Mouse (Mus musculus): ENCODE measurements at regions not wholly inside any gene's neighbourhood (a gene's known extent, or its start where the extent isn't known, plus 50 kb on each side); places are given as distances from the start of the nearest gene placed in this dataset.

DNA sequence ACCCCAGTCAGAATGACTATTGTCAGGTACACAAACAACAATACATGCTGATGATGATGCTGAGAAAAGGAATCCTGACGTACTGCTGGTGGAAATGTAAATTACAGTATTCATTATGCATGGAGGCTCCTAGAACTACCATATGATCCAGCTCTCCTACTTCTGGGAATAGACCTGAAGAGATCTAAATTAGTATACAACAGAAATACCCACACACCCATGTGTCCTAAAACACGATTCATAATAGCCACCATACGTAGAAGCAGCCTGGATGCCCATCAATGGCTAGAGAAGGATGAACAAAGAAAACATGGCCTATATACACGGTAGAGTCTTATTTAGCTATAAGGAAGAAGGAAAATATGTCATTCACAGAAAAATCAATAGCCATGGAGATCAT is 82.3 kb upstream of the Ttc14 start:
- Histone ChIP-seq H3K4me3 (ENCODE audit: insufficient read depth, poor library complexity, severe bottlenecking) (no peak overlapping the region), H3ac (ENCODE audit: control insufficient read depth, insufficient read length, low read depth) (no peak overlapping the region), H3K36me3 (ENCODE audit: control insufficient read depth, insufficient read depth) (no peaks in the 10 kb centered on the region), H3K27me3 (ENCODE audit: control insufficient read depth, insufficient read depth, insufficient read length) (no peaks in the 10 kb centered on the region), H3K79me3 (ENCODE audit: low read depth) (no peaks in the 10 kb centered on the region), H3K79me2 (ENCODE audit: control insufficient read depth, insufficient read depth) (no peaks in the 10 kb centered on the region)
- no peak for TF ChIP-seq MAX (IDR thresholded peaks at IDR 0.05)

DNA sequence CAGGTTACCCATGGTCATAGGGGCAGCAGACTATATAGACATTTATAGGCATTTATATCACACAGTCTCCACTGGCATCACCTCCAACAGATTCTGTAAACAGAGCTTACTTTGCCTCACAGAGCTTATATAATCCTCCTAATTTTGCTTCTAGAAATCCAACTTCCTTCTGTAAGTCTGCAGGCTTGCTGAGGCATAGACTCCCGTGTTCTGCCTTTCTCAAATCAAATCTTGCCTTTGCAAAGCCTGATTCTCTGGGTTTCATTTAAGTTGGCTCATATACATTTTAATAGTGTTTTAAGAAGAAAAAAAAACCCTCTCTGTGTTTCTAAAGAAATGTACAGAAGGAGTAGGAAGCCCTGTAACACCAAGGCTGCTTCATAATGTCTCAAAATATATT is 71.7 kb upstream of the Ttc14 start:
- Histone ChIP-seq H3K4me3 (ENCODE audit: insufficient read depth, poor library complexity, severe bottlenecking) (no peak overlapping the region), H3K79me3 (ENCODE audit: low read depth) (no peaks in the 10 kb centered on the region), H3K36me3 (ENCODE audit: control insufficient read depth, insufficient read depth) (no peaks in the 10 kb centered on the region), H3K27me3 (ENCODE audit: control insufficient read depth, insufficient read depth, insufficient read length) (no peaks in the 10 kb centered on the region), H3ac (ENCODE audit: control insufficient read depth, insufficient read length, low read depth) (no peak overlapping the region), H3K79me2 (ENCODE audit: control insufficient read depth, insufficient read depth) (no peaks in the 10 kb centered on the region)
- TF ChIP-seq CEBPB (IDR thresholded peaks at IDR 0.05; ENCODE audit: low read depth) (no peak), CTCF (IDR thresholded peaks at IDR 0.05; ENCODE audit: control insufficient read depth, insufficient read depth, insufficient read length) (no peak), MYOG (IDR thresholded peaks at IDR 0.05; ENCODE audit: control insufficient read depth, extremely low read depth, insufficient read length) (no peak), FOSL1 (IDR thresholded peaks at IDR 0.05; ENCODE audit: insufficient read depth, low read length, poor library complexity, severe bottlenecking) (no peak), USF1 (IDR thresholded peaks at IDR 0.05; ENCODE audit: low read depth) (no peak), MYOD1 (IDR thresholded peaks at IDR 0.05; ENCODE audit: control insufficient read depth, insufficient read length, low read depth) (no peak), MAX (IDR thresholded peaks at IDR 0.05) (no peak)

DNA sequence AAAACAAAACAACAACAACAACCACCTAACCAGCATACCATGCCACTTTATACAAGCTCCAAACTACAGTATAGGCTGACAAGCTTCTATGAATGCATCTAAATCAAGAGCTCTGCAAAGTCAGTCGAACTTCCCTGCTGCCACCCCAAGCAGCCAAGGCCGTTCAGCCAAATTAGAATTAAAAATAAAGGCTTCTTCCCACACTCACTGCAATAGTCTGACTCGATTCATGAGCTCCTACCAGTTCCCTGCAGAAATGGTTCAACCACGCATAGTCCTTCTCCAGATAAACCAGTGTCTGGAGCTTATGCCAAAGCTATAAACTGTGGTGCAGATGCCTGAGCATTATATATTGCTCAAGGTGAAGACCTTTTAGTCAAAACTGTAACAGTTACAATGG is 69.3 kb upstream of the Ttc14 start:
- H3K36me3 ChIP-seq (ENCODE audit: control insufficient read depth, insufficient read depth) = no peaks in the 10 kb centered on the region
- TF ChIP-seq CTCF (IDR thresholded peaks at IDR 0.05; ENCODE audit: control insufficient read depth, insufficient read depth, insufficient read length) = no peak
- no peak for TF ChIP-seq CEBPB (IDR thresholded peaks at IDR 0.05; ENCODE audit: low read depth)
- TF ChIP-seq MYOG (IDR thresholded peaks at IDR 0.05; ENCODE audit: control insufficient read depth, extremely low read depth, insufficient read length) = no peak
- no peak for TF ChIP-seq USF1 (IDR thresholded peaks at IDR 0.05; ENCODE audit: low read depth)
- no peak for TF ChIP-seq MAX (IDR thresholded peaks at IDR 0.05)
- TF ChIP-seq FOSL1 (IDR thresholded peaks at IDR 0.05; ENCODE audit: insufficient read depth, low read length, poor library complexity, severe bottlenecking) = no peak

DNA sequence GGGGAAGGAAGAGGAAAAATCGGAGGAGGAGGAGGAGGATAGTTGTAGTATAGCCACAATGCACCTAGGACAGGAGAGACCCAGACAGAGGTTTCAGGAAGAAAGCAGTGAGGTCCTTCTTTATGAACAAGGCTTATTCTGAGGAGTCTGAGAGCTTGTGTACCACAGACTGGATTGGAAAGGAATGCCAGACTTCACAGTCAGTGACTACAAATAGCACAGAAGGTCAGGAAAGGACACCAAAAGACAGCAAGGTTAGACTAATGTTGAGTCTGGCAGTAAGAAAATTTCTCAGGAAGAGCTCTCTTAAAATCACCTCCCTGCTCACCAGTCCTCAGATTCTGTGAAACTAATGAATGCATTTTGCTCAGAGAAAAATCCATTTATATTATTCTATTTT is 62.1 kb upstream of the Ttc14 start:
- Histone ChIP-seq H3ac (ENCODE audit: control insufficient read depth, insufficient read length, low read depth) (no peak overlapping the region), H3K27me3 (ENCODE audit: control insufficient read depth, insufficient read depth, insufficient read length) (no peaks in the 10 kb centered on the region), H3K4me3 (ENCODE audit: insufficient read depth, poor library complexity, severe bottlenecking) (no peak overlapping the region), H3K79me2 (ENCODE audit: control insufficient read depth, insufficient read depth) (no peaks in the 10 kb centered on the region), H3K79me3 (ENCODE audit: low read depth) (no peaks in the 10 kb centered on the region), H3K36me3 (ENCODE audit: control insufficient read depth, insufficient read depth) (no peaks in the 10 kb centered on the region)
- TF ChIP-seq USF1 (IDR thresholded peaks at IDR 0.05; ENCODE audit: low read depth) (no peak), FOSL1 (IDR thresholded peaks at IDR 0.05; ENCODE audit: insufficient read depth, low read length, poor library complexity, severe bottlenecking) (no peak), CTCF (IDR thresholded peaks at IDR 0.05; ENCODE audit: control insufficient read depth, insufficient read depth, insufficient read length) (no peak), MYOD1 (IDR thresholded peaks at IDR 0.05; ENCODE audit: control insufficient read depth, insufficient read length, low read depth) (no peak), MAX (IDR thresholded peaks at IDR 0.05) (no peak), CEBPB (IDR thresholded peaks at IDR 0.05; ENCODE audit: low read depth) (no peak), MYOG (IDR thresholded peaks at IDR 0.05; ENCODE audit: control insufficient read depth, extremely low read depth, insufficient read length) (no peak)

More for the DNA sequence above, 69.3 kb upstream of the Ttc14 start:
- no peak overlapping the region for H3K4me3 ChIP-seq (ENCODE audit: insufficient read depth, poor library complexity, severe bottlenecking)
- no peaks in the 10 kb centered on the region for H3K27me3 ChIP-seq (ENCODE audit: control insufficient read depth, insufficient read depth, insufficient read length)
- H3K79me2 ChIP-seq (ENCODE audit: control insufficient read depth, insufficient read depth) = no peaks in the 10 kb centered on the region
- H3ac ChIP-seq (ENCODE audit: control insufficient read depth, insufficient read length, low read depth) = no peak overlapping the region
- no peaks in the 10 kb centered on the region for H3K79me3 ChIP-seq (ENCODE audit: low read depth)

DNA sequence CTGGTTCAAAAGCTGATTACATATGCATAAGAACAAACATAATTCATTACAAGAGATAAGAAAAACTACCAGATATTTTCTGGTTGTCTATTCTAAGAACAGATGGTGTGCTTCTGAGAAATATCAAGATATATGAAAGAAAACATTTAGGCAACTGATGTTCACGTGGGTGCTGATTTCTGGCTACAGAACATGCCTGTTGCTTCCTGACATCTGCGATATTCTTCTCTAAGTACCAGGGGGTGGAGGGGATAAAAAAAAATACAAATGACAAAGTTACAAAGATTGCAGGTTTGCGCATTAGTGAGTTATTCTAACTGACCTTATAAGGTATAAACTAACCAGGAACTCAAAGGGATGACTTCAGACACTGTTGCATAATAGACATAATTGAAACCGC is 57.5 kb upstream of the Ttc14 start:
- Histone ChIP-seq H3K27me3 (ENCODE audit: control insufficient read depth, insufficient read depth, insufficient read length) (no peaks in the 10 kb centered on the region), H3ac (ENCODE audit: control insufficient read depth, insufficient read length, low read depth) (no peak overlapping the region), H3K79me3 (ENCODE audit: low read depth) (no peaks in the 10 kb centered on the region), H3K4me3 (ENCODE audit: insufficient read depth, poor library complexity, severe bottlenecking) (no peak overlapping the region), H3K36me3 (ENCODE audit: control insufficient read depth, insufficient read depth) (no peaks in the 10 kb centered on the region), H3K79me2 (ENCODE audit: control insufficient read depth, insufficient read depth) (no peaks in the 10 kb centered on the region)
- TF ChIP-seq CEBPB (IDR thresholded peaks at IDR 0.05; ENCODE audit: low read depth) (peak; percentile 39), FOSL1 (IDR thresholded peaks at IDR 0.05; ENCODE audit: insufficient read depth, low read length, poor library complexity, severe bottlenecking) (no peak)
